In the genomic region with DNA sequence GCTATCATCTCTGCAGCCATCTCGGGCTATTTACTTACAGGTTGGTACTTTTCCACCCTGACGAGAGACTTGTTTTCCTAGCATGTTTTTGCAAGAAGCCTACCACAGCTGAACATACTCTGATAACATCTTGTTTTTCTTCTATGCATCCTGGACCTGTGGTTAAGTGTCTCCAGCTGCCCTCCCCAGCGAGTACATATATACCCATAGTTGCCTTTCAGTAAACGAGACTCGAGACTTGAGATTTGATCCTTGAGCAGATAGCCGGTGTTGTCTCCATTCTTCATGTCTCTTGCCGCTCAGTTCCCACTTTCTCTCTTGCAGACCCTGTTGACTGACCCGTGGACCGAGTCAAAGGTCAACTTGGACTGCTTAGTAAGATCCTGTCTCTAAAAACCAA, we compare ENCODE assay signal across 16 mouse cellular contexts.
A peak's percentile ranks its signal among the peaks of the same experiment; 100 is the strongest.
DNase-seq lines count a peak whose midpoint lies in the region.
"Had no signal": no experiment of that assay in that cellular context is flagged by ENCODE, and none has a peak within 500 bp of the region (broad histone marks: within the 10 kb centered on the region; RNA-seq: fewer than 3 reads in every experiment).

No protein-coding gene starts in this region.

- DNase-seq in 416B (ENCODE audit: low read depth): peak; percentile 32
- peak; percentile 39 for DNase-seq in CD4-positive, CD25-positive, alpha-beta regulatory T cell, adult 2 months (ENCODE audit: low read depth, low spot score)
- peak; percentile 85 for DNase-seq in induced T-regulatory cell, adult 2 months (ENCODE audit: low read depth)
- no peak for DNase-seq in thymus, postnatal 4 days
- DNase-seq in frontal cortex, postnatal 25 days (ENCODE audit: low spot score in 2 of 2): no peak
- no peak for DNase-seq in layer of hippocampus, adult 9-10 months (ENCODE audit: low spot score)
- DNase-seq: adrenal gland, adult 8-10 months; adrenal gland, postnatal 25 days; cerebellum, adult 11-12 months; cerebellum, adult 9-10 months; cerebellum, postnatal 14 days; forebrain, postnatal 0 days; gastrocnemius, postnatal 25 days; heart, adult 18-20 months; heart, postnatal 10 days; heart, postnatal 36 days had no signal

Comparison
In these comparisons a context has a peak if more than half of its experiments do, and no peak if none do; other contexts are left out.
1. DNase-seq: peak in 416B (single experiment), CD4-positive, CD25-positive, alpha-beta regulatory T cell, adult 2 months (single experiment) and induced T-regulatory cell, adult 2 months (single experiment); none in thymus, postnatal 4 days (single experiment), frontal cortex, postnatal 25 days (0 of 2) and layer of hippocampus, adult 9-10 months (single experiment).